Mouse (Mus musculus): ENCODE measurements around the gene Gm13757.
"Not testable (repeated sequence)": the region's sequence is repeated elsewhere in the genome, so short reads cannot be mapped to it uniquely, and the experiment has no call there.

Gm13757 gene

DNA sequence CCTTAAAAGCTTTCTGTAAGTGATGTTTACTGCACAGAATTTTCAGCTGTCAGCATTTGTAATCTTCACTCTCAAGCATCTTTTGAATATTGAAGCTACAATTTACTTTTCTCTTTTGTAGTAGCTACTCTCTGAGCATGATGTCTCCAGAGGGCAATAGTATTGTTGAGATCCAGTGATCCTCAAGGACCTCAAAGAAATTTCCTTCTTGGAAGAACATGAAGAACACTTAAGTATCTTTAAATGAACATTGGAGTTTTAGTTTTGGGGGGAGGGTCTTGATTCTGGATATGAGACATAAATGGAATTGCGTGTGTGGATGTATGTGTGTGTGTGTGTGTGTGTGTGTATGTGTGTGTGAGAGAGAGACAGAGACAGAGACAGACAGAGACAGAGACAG, at the start of gene Gm13757:
Gene Gm13757 (minus strand): TSS at position 101 of the 400 bp plus-strand sequence.
- in situ Hi-C loops (cut with MboI; ENCODE audit: low sequenced_read_pairs): no loop called here

DNA sequence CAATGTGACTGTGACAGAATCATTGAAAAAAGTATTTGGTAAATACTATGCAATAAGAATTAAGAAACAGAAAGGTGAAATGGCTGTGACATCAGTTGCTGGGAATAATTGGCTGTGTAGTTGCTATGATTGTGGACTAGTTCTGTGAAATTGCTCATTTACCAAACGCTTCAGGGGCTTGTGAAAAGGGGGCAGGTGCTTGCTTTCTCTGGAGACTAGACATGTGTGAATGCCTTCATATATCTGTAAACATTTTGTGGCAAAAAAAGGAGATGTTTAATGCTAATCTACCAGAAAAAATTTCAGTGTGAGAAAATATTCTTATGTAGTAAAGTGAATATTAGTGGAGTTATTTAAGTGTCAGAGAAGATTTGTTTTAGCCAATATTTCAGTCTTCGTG, 44.1 kb upstream of the Gm13757 start, which contains the start of gene Olfr1185-ps1:
Gene Olfr1185-ps1 (plus strand): TSS at position 301 of the 400 bp plus-strand sequence.
- in situ Hi-C loops (cut with MboI; ENCODE audit: low sequenced_read_pairs): no loop called here

GRCm38 (mm10) chr2:88483298-88483697, 34.4 kb upstream of the Gm13757 start, which contains the start of gene Olfr1184:
Olfr1184 (plus strand) TSS chr2:88483598.
- in situ Hi-C loops (cut with MboI; ENCODE audit: low sequenced_read_pairs): no loop called here

DNA sequence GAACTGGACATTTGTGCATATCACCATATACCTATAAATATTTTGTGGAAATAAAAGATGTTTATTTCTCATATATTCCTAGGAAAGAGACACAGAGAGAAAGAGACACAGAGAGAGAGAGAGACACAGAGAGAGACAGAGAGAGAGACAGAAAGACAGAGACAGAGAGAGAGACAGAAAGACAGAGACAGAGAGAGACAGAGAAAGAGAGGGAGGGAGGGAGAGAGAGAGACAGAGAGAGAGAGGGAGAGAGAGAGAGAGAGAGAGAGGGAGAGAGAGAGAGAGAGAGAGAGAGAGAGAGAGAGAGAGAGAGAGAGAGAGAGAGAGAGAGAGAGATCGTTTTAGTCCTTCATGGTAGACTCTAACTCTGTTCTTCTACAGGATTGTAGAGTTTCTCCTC, 5.6 kb upstream of the Gm13757 start, which contains the start of gene Olfr1183:
Gene Olfr1183 (plus strand): TSS at position 301 of the 400 bp plus-strand sequence.
- in situ Hi-C loops (cut with MboI; ENCODE audit: low sequenced_read_pairs): not testable (repeated sequence)

GRCm38 (mm10) chr2:88426071-88426470, 22.9 kb downstream of the Gm13757 start, which contains the start of gene Olfr1181:
Olfr1181 (minus strand) TSS chr2:88426171.
- in situ Hi-C loops (cut with MboI; ENCODE audit: low sequenced_read_pairs): no loop called here

GRCm38 (mm10) chr2:88419051-88419450, 29.9 kb downstream of the Gm13757 start, which contains the start of gene Olfr1180:
Olfr1180 (minus strand) TSS chr2:88419151.
- in situ Hi-C loops (cut with MboI; ENCODE audit: low sequenced_read_pairs): no loop called here

DNA sequence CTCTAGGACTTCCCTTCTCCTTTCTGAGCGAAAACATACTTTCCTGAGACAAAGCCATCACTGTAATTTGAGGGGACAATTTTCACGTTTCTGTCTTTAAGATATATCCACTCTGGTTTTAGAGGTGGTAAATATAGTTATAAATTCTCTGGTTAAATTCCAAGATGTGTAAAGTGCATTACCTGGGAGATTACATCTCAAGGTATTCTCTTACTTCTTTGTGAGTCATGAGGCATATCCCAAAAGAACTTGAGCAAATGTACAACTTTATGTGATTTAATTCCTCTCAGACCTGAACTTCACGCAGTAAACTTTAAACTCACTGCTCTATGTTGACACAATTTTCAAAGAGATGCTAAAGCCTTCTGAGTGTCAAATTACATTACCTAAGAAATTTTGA, 42.6 kb downstream of the Gm13757 start, which contains the start of gene Olfr1179:
Gene Olfr1179 (minus strand): TSS at position 101 of the 400 bp plus-strand sequence.
- in situ Hi-C loops (cut with MboI; ENCODE audit: low sequenced_read_pairs): no loop called here
